Mouse (Mus musculus) heart, embryonic 15.5 days (tissue): ENCODE measurements around the gene Gm14085. TPM values are rescaled to one million over a fixed set of nuclear protein-coding genes. Genes with fewer than 3 reads are reported as not detected.

Experiments
- ATAC-seq: fragments of 200-750 bp; cut with Nextera tagmentation; replicated peaks from 2 replicates; pipeline ENCODE4 v1.8.0; 2017; ENCODE audit warnings: low read depth, moderate TSS enrichment; ENCODE audit not compliant: insufficient number of reproducible peaks, insufficient read depth, low FRiP score
- H3K27ac ChIP-seq: fragments of 300-500 bp; sonication (generic); 2 replicates; pipeline ENCODE4 v1.5.1; 2015; ENCODE audit warnings: mild to moderate bottlenecking, inconsistent platforms
- H3K27me3 ChIP-seq: fragments of 300-500 bp; sonication (generic); 2 replicates; pipeline ENCODE4 v1.6.1; 2015; ENCODE audit warnings: inconsistent platforms
- H3K36me3 ChIP-seq: fragments of 300-500 bp; sonication (generic); 2 replicates; pipeline ENCODE4 v1.6.1; 2015; ENCODE audit warnings: mild to moderate bottlenecking, inconsistent platforms
- H3K4me1 ChIP-seq: fragments of 300-500 bp; sonication (generic); replicated peaks from 2 replicates; pipeline ENCODE4 v1.6.1; 2015; ENCODE audit warnings: inconsistent platforms
- H3K4me2 ChIP-seq: fragments of 300-500 bp; sonication (generic); 2 replicates; pipeline ENCODE4 v1.6.1; 2015; ENCODE audit warnings: inconsistent platforms, mild to moderate bottlenecking, moderate library complexity
- H3K4me3 ChIP-seq: fragments of 300-500 bp; sonication (generic); 2 replicates; pipeline ENCODE4 v1.5.1; 2015; ENCODE audit warnings: mild to moderate bottlenecking, inconsistent platforms
- H3K9ac ChIP-seq: fragments of 300-500 bp; sonication (generic); 2 replicates; pipeline ENCODE4 v1.6.1; 2015; ENCODE audit warnings: mild to moderate bottlenecking, inconsistent platforms
- H3K9me3 ChIP-seq: fragments of 300-500 bp; sonication (generic); replicated peaks from 2 replicates; pipeline ENCODE4 v1.6.1; 2016; ENCODE audit warnings: inconsistent platforms
- WGBS: fragments of 180-500 bp; shearing (Covaris S2); methylation state at CpG from one replicate; pipeline ENCODE4 v1.1.7; 2015; ENCODE audit warnings: mixed read lengths; 5-methylcytosine and 5-hydroxymethylcytosine counted together
- polyA plus RNA-seq: library from polyadenylated mRNA; unstranded; fragments of >200 nt; fragmentation: Nextera tagmentation; extraction: Ambion mirVana; gene quantifications from 2 replicates; pipeline ENCODE4 v1.2.1, GENCODE M21; 2015

Gm14085 gene
- polyA plus RNA-seq, 1 experiment from 2014 or later = not detected

GRCm38 (mm10) chr2:122562251-122562650 lies 77.5 kb downstream of the Gm14085 start:
- Histone ChIP-seq H3K27ac (no peak overlapping the region), H3K36me3 (no peaks in the 10 kb centered on the region), H3K27me3 (no peaks in the 10 kb centered on the region), H3K9ac (no peak overlapping the region), H3K4me2 (no peak overlapping the region), H3K4me3 (no peak overlapping the region), H3K9me3 (no peaks in the 10 kb centered on the region), H3K4me1 (no peaks in the 10 kb centered on the region)
- 88% methylated on average over 1 of the region's 1 CpGs for WGBS
- ATAC-seq = no peak

GRCm38 (mm10) chr2:122569439-122569838 lies 84.7 kb downstream of the Gm14085 start:
- ATAC-seq = no peak
- WGBS = 5% methylated on average over 3 of the region's 3 CpGs

GRCm38 (mm10) chr2:122570430-122570829 lies 85.7 kb downstream of the Gm14085 start:
- Histone ChIP-seq H3K4me2 (no peak overlapping the region), H3K9ac (no peak overlapping the region), H3K9me3 (no peaks in the 10 kb centered on the region), H3K4me1 (0 out of 2 replicates have a peak, but pooled peaks cover under 1% of the 10 kb centered on the region), H3K27me3 (no peaks in the 10 kb centered on the region), H3K27ac (no peak overlapping the region), H3K36me3 (no peaks in the 10 kb centered on the region), H3K4me3 (no peak overlapping the region)
- no peak for ATAC-seq
- 54% methylated on average over 4 of the region's 4 CpGs for WGBS

More at GRCm38 (mm10) chr2:122569439-122569838, 84.7 kb downstream of the Gm14085 start:
- Histone ChIP-seq H3K9me3 (no peaks in the 10 kb centered on the region), H3K4me3 (no peak overlapping the region), H3K4me1 (no peaks in the 10 kb centered on the region), H3K9ac (no peak overlapping the region), H3K27me3 (no peaks in the 10 kb centered on the region), H3K4me2 (no peak overlapping the region), H3K27ac (no peak overlapping the region), H3K36me3 (no peaks in the 10 kb centered on the region)

- H3K4me1 ChIP-seq = peaks cover 6% of the 10 kb centered on the region
- no peak overlapping the region for H3K27ac ChIP-seq
- WGBS = 72% methylated on average over 4 of the region's 4 CpGs
- no peaks in the 10 kb centered on the region for H3K9me3 ChIP-seq
- no peak overlapping the region for H3K4me3 ChIP-seq
- no peaks in the 10 kb centered on the region for H3K27me3 ChIP-seq
- H3K36me3 ChIP-seq = no peaks in the 10 kb centered on the region
- H3K4me2 ChIP-seq = no peak overlapping the region
- H3K9ac ChIP-seq = no peak overlapping the region
- no peak for ATAC-seq
These were observed 86.6 kb downstream of the Gm14085 start for GRCm38 (mm10) chr2:122571326-122571725.

DNA sequence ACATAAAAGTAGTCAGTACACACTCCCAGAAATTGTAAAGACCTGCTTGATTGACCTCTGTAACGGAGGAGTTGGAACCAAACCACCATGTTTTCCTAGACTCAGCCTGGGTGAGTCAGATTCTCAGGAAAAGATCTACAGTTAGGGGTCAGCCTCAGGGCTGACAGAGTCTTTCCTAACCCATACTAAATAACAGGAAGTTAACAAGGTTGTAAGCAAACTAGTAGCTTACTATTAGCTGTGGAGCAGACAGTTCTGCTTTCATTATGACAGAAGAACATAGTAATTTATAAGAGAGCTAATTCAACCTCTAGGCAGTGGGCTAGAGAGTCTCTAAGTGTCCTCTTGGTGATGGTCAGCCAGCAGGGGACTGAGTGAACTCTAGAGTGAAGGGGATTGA lies 87.7 kb downstream of the Gm14085 start:
- Histone ChIP-seq H3K4me1 (peaks cover 10% of the 10 kb centered on the region), H3K4me2 (no peak overlapping the region), H3K4me3 (no peak overlapping the region), H3K36me3 (no peaks in the 10 kb centered on the region), H3K9me3 (no peaks in the 10 kb centered on the region), H3K27ac (no peak overlapping the region), H3K27me3 (no peaks in the 10 kb centered on the region), H3K9ac (no peak overlapping the region)
- 68% methylated on average over 1 of the region's 1 CpGs for WGBS
- ATAC-seq = no peak

DNA sequence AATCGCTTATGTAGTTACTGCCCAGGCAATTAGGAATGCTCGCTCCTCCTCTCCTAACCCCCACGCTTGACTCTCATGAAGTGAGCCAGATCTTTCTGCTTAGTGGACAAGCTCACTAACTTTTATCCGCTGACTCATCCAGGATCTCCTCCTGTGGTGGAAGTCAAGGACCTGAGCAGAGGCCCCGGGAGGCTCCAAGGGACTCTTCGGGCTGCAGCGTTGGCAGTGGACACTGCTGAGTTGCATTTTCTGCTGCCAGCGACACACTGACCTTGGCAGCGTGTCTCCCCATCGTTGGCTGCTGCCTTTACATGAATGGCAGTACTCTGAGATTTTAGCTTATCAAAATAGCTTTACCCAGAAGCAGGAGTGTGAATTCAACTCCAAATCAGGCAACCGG lies 90.7 kb downstream of the Gm14085 start:
- no peak overlapping the region for H3K9ac ChIP-seq
- peaks cover 12% of the 10 kb centered on the region for H3K4me1 ChIP-seq
- WGBS = 23% methylated on average over 11 of the region's 11 CpGs
- no peaks in the 10 kb centered on the region for H3K9me3 ChIP-seq
- no peak; the same call in 1 of the 2 replicates for ATAC-seq
- no peaks in the 10 kb centered on the region for H3K36me3 ChIP-seq
- no peaks in the 10 kb centered on the region for H3K27me3 ChIP-seq
- H3K4me3 ChIP-seq = no peak overlapping the region
- no peak overlapping the region for H3K27ac ChIP-seq
- H3K4me2 ChIP-seq = peak overlapping the region; percentile 26; the same call in 1 of the 2 replicates

DNA sequence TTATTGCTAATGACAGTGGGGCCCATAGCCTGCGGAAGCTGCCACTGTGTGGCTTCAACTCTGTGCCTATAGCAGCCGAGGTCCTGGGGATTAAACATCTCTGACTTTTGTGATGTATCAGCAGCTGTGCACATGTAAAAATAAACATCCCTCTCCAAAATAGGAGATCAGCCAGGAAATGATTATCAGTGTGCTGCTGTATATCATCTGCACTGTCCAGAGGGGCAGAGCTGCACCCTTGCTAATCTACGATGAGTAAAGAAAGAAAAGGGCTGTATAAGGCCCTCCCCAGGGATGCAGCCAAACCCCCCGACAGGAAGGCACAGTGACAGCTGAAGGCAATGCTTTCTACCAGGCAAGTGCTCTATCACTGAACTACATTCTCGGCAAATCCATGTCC lies 91.6 kb downstream of the Gm14085 start:
- Histone ChIP-seq H3K4me1 (peaks cover 17% of the 10 kb centered on the region), H3K27me3 (no peaks in the 10 kb centered on the region), H3K4me2 (peak overlapping the region; percentile 10; the same call in 1 of the 2 replicates), H3K4me3 (no peak overlapping the region), H3K36me3 (no peaks in the 10 kb centered on the region), H3K9ac (no peak overlapping the region), H3K27ac (peak overlapping the region; percentile 3; the same call in 1 of the 2 replicates), H3K9me3 (no peaks in the 10 kb centered on the region)
- peak; percentile 66; the same call in 1 of the 2 replicates for ATAC-seq
- 20% methylated on average over 5 of the region's 5 CpGs for WGBS

GRCm38 (mm10) chr2:122577316-122577715 lies 92.6 kb downstream of the Gm14085 start:
- 74% methylated on average over 1 of the region's 1 CpGs for WGBS
- H3K9ac ChIP-seq = no peak overlapping the region

More at GRCm38 (mm10) chr2:122577316-122577715, 92.6 kb downstream of the Gm14085 start:
- Histone ChIP-seq H3K36me3 (no peaks in the 10 kb centered on the region), H3K27ac (no peak overlapping the region), H3K27me3 (no peaks in the 10 kb centered on the region), H3K4me3 (no peak overlapping the region), H3K4me1 (peaks cover 17% of the 10 kb centered on the region), H3K9me3 (no peaks in the 10 kb centered on the region), H3K4me2 (no peak overlapping the region)
- ATAC-seq = no peak

Other genes starting within 250 kb of the Gm14085 start
- 0.05 and 0.13 TPM in 2 replicates for gene Duox2, start 186.5 kb upstream of the Gm14085 start, polyA plus RNA-seq
- not detected in 2 replicates for gene Duoxa2, start 186.0 kb upstream of the Gm14085 start, polyA plus RNA-seq
- gene Duoxa1, start 171.2 kb upstream of the Gm14085 start, polyA plus RNA-seq = 1.2 TPM in 1 of 2 replicates, not detected in the other
- gene Duox1, start 169.3 kb upstream of the Gm14085 start, polyA plus RNA-seq = 0.03 and 0.04 TPM in 2 replicates
- gene Shf, start 115.8 kb upstream of the Gm14085 start, polyA plus RNA-seq = 2.0 and 2.7 TPM in 2 replicates
- 1.4 and 1.6 TPM in 2 replicates for gene Slc28a2, start 58.5 kb upstream of the Gm14085 start, polyA plus RNA-seq
- gene Gatm, start 126.4 kb downstream of the Gm14085 start, polyA plus RNA-seq = 11.0 and 12.4 TPM in 2 replicates
- gene AA467197, start 152.0 kb downstream of the Gm14085 start, polyA plus RNA-seq = 0.52 and 1.9 TPM in 2 replicates
- gene Slc30a4, start 217.7 kb downstream of the Gm14085 start, polyA plus RNA-seq = 5.1 and 5.3 TPM in 2 replicates